Mouse (Mus musculus): Measurements from ENCODE around the gene 1700030J22Rik. TPM values are rescaled to one million over a fixed set of nuclear protein-coding genes. Genes with fewer than 3 reads are reported as not detected.

The 1700030J22Rik gene
- polyA plus RNA-seq, 1 experiment from 2014 or later, result 4.5 TPM

GRCm38 (mm10) chr8:116946851-116947250 lies 31.9 kb downstream of the 1700030J22Rik start:
- H3K9me3 ChIP-seq, result no peaks in the 10 kb centered on the region
- H3K36me3 ChIP-seq (replicated peaks), result no peaks in the 10 kb centered on the region
- no peak overlapping the region for H3K4me3 ChIP-seq (replicated peaks)
- H3K4me2 ChIP-seq, result no peak overlapping the region
- ATAC-seq (ENCODE audit: low FRiP score), result no peak
- no peaks in the 10 kb centered on the region for H3K27me3 ChIP-seq
- peaks cover 24% of the 10 kb centered on the region for H3K4me1 ChIP-seq
- no peak overlapping the region for H3K27ac ChIP-seq
- H3K9ac ChIP-seq, result no peak overlapping the region
- 87% methylated on average over 6 of the region's 6 CpGs for WGBS

- H3K27ac ChIP-seq, result no peak overlapping the region
- H3K9me3 ChIP-seq, result no peaks in the 10 kb centered on the region
- no peak overlapping the region for H3K4me3 ChIP-seq (replicated peaks)
- WGBS, result 87% methylated on average over 21 of the region's 21 CpGs
- no peak for ATAC-seq (ENCODE audit: low FRiP score)
- H3K36me3 ChIP-seq (replicated peaks), result no peaks in the 10 kb centered on the region
- no peak overlapping the region for H3K9ac ChIP-seq
- no peaks in the 10 kb centered on the region for H3K27me3 ChIP-seq
- H3K4me2 ChIP-seq, result no peak overlapping the region
- peaks cover 24% of the 10 kb centered on the region for H3K4me1 ChIP-seq
These were observed 32.4 kb downstream of the 1700030J22Rik start for GRCm38 (mm10) chr8:116946268-116946838.

- ATAC-seq (ENCODE audit: low FRiP score), result no peak
- H3K27ac ChIP-seq, result no peak overlapping the region
- peaks cover 24% of the 10 kb centered on the region for H3K4me1 ChIP-seq
- no peaks in the 10 kb centered on the region for H3K9me3 ChIP-seq
- H3K27me3 ChIP-seq, result no peaks in the 10 kb centered on the region
- no peak overlapping the region for H3K4me3 ChIP-seq (replicated peaks)
- no peak overlapping the region for H3K9ac ChIP-seq
- WGBS, result 87% methylated on average over 9 of the region's 9 CpGs
- H3K4me2 ChIP-seq, result no peak overlapping the region
- H3K36me3 ChIP-seq (replicated peaks), result 0 out of 2 replicates have a peak, but pooled peaks cover 6% of the 10 kb centered on the region
These were observed 33.4 kb downstream of the 1700030J22Rik start for GRCm38 (mm10) chr8:116945169-116945910.

- Histone ChIP-seq H3K36me3 (replicated peaks) (peaks cover 11% of the 10 kb centered on the region; the same call in 1 of the 2 replicates), H3K4me1 (peaks cover 24% of the 10 kb centered on the region), H3K27ac (no peak overlapping the region), H3K4me2 (peak overlapping the region; percentile 97), H3K9me3 (no peaks in the 10 kb centered on the region), H3K9ac (peak overlapping the region; percentile 91), H3K27me3 (no peaks in the 10 kb centered on the region), H3K4me3 (replicated peaks) (peak overlapping the region; percentile 97)
- no peak for ATAC-seq (ENCODE audit: low FRiP score)
- WGBS, result 14% methylated on average over 4 of the region's 4 CpGs
These were observed 34.4 kb downstream of the 1700030J22Rik start for GRCm38 (mm10) chr8:116944385-116944696.

GRCm38 (mm10) chr8:116943555-116944384 lies 35.0 kb downstream of the 1700030J22Rik start:
- Histone ChIP-seq H3K27me3 (no peaks in the 10 kb centered on the region), H3K4me1 (peaks cover 24% of the 10 kb centered on the region), H3K4me2 (peak overlapping the region; percentile 97), H3K9me3 (no peaks in the 10 kb centered on the region), H3K27ac (0 out of 2 replicates have a peak overlapping the region, but pooled peaks have one; percentile 36), H3K9ac (peak overlapping the region; percentile 91), H3K36me3 (replicated peaks) (peaks cover 11% of the 10 kb centered on the region; the same call in 1 of the 2 replicates), H3K4me3 (replicated peaks) (peak overlapping the region; percentile 97)
- WGBS, result under 1% methylated on average over 62 of the region's 62 CpGs
- ATAC-seq (ENCODE audit: low FRiP score), result peak; percentile 78

- H3K27me3 ChIP-seq, result no peaks in the 10 kb centered on the region
- ATAC-seq (ENCODE audit: low FRiP score), result peak; percentile 94
- H3K4me1 ChIP-seq, result peaks cover 24% of the 10 kb centered on the region
- H3K36me3 ChIP-seq (replicated peaks), result peaks cover 17% of the 10 kb centered on the region; the same call in 1 of the 2 replicates
- under 1% methylated on average over 35 of the region's 46 CpGs for WGBS
- peak within 1 kb of the TSS; percentile 91 for H3K9ac ChIP-seq
- no peaks in the 10 kb centered on the region for H3K9me3 ChIP-seq
- H3K4me3 ChIP-seq (replicated peaks), result peak within 1 kb of the TSS; percentile 97
- peak within 1 kb of the TSS; percentile 97 for H3K4me2 ChIP-seq
- 0 out of 2 replicates have a peak within 1 kb of the TSS, but pooled peaks have one; percentile 36 for H3K27ac ChIP-seq
These were observed 35.6 kb downstream of the 1700030J22Rik start, which contains the start of gene Atmin for GRCm38 (mm10) chr8:116943161-116943554. Gene Atmin, plus strand, starts transcription at chr8:116943393.

GRCm38 (mm10) chr8:116942284-116943058 lies 36.3 kb downstream of the 1700030J22Rik start:
- Histone ChIP-seq H3K4me2 (no peak overlapping the region), H3K4me1 (peaks cover 24% of the 10 kb centered on the region), H3K9ac (no peak overlapping the region), H3K27ac (no peak overlapping the region), H3K27me3 (no peaks in the 10 kb centered on the region), H3K9me3 (no peaks in the 10 kb centered on the region), H3K36me3 (replicated peaks) (peaks cover 22% of the 10 kb centered on the region), H3K4me3 (replicated peaks) (no peak overlapping the region)
- peak; percentile 25; the same call in 1 of the 2 replicates for ATAC-seq (ENCODE audit: low FRiP score)
- 87% methylated on average over 12 of the region's 12 CpGs for WGBS

- Histone ChIP-seq H3K27ac (no peak overlapping the region), H3K4me1 (no peaks in the 10 kb centered on the region), H3K4me2 (no peak overlapping the region), H3K9ac (no peak overlapping the region), H3K27me3 (no peaks in the 10 kb centered on the region), H3K4me3 (replicated peaks) (no peak overlapping the region), H3K9me3 (no peaks in the 10 kb centered on the region), H3K36me3 (replicated peaks) (peaks cover 76% of the 10 kb centered on the region)
- ATAC-seq (ENCODE audit: low FRiP score), result no peak
- WGBS, result 47% methylated on average over 6 of the region's 6 CpGs
These were observed 43.3 kb downstream of the 1700030J22Rik start for GRCm38 (mm10) chr8:116935506-116935905.

GRCm38 (mm10) chr8:116934976-116935375 lies 43.8 kb downstream of the 1700030J22Rik start:
- Histone ChIP-seq H3K4me1 (no peaks in the 10 kb centered on the region), H3K4me2 (no peak overlapping the region), H3K4me3 (replicated peaks) (no peak overlapping the region), H3K9me3 (no peaks in the 10 kb centered on the region), H3K36me3 (replicated peaks) (peaks cover 73% of the 10 kb centered on the region), H3K27ac (no peak overlapping the region), H3K9ac (no peak overlapping the region), H3K27me3 (no peaks in the 10 kb centered on the region)
- WGBS, result 93% methylated on average over 4 of the region's 4 CpGs
- no peak for ATAC-seq (ENCODE audit: low FRiP score)

- no peaks in the 10 kb centered on the region for H3K27me3 ChIP-seq
- H3K9me3 ChIP-seq, result no peaks in the 10 kb centered on the region
- 88% methylated on average over 5 of the region's 5 CpGs for WGBS
- H3K36me3 ChIP-seq (replicated peaks), result peaks cover 54% of the 10 kb centered on the region
- no peak for ATAC-seq (ENCODE audit: low FRiP score)
- no peak overlapping the region for H3K4me2 ChIP-seq
- no peak overlapping the region for H3K9ac ChIP-seq
- no peak overlapping the region for H3K27ac ChIP-seq
- H3K4me3 ChIP-seq (replicated peaks), result no peak overlapping the region
- H3K4me1 ChIP-seq, result no peaks in the 10 kb centered on the region
These were observed 50.2 kb downstream of the 1700030J22Rik start for GRCm38 (mm10) chr8:116928588-116928987.

GRCm38 (mm10) chr8:116927880-116928279 lies 50.9 kb downstream of the 1700030J22Rik start:
- H3K4me1 ChIP-seq, result 0 out of 2 replicates have a peak, but pooled peaks cover under 1% of the 10 kb centered on the region
- H3K36me3 ChIP-seq (replicated peaks), result peaks cover 47% of the 10 kb centered on the region
- WGBS, result 89% methylated on average over 9 of the region's 9 CpGs
- no peaks in the 10 kb centered on the region for H3K9me3 ChIP-seq
- no peak overlapping the region for H3K4me3 ChIP-seq (replicated peaks)
- no peaks in the 10 kb centered on the region for H3K27me3 ChIP-seq
- H3K4me2 ChIP-seq, result no peak overlapping the region
- ATAC-seq (ENCODE audit: low FRiP score), result no peak
- no peak overlapping the region for H3K27ac ChIP-seq
- no peak overlapping the region for H3K9ac ChIP-seq
